Mouse (Mus musculus) lung, postnatal 25 days (tissue): ENCODE data around the gene Phldb1.
A peak's percentile ranks its signal among the peaks of the same experiment; 100 is the strongest.

Source experiments
- DNase-seq: peaks from one replicate; pipeline ENCODE4 v3.0.0; 2022; ENCODE audit warnings: low spot score

Phldb1 gene

GRCm38 (mm10) chr9:44708925-44709324 is 26.1 kb downstream of the Phldb1 start:
- DNase-seq, result no peak

DNA sequence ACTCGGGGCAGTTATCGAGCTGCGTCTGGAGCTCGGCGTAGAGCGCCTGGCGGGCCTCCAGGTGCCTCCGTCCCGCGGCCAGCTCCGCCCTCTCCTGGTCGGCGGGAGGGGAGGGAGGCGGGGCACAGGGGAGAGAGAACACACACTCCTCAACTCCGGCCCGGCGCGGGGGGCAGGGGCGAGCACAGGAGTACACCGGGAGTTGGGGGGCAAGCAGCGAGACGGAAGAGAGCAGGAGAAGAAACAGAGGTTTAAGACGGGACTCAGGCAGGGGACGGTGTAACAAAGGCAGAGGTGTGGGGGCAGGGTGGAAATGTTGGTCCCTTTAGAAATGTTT is 26.6 kb downstream of the Phldb1 start:
- DNase-seq, result peak; percentile 78

DNA sequence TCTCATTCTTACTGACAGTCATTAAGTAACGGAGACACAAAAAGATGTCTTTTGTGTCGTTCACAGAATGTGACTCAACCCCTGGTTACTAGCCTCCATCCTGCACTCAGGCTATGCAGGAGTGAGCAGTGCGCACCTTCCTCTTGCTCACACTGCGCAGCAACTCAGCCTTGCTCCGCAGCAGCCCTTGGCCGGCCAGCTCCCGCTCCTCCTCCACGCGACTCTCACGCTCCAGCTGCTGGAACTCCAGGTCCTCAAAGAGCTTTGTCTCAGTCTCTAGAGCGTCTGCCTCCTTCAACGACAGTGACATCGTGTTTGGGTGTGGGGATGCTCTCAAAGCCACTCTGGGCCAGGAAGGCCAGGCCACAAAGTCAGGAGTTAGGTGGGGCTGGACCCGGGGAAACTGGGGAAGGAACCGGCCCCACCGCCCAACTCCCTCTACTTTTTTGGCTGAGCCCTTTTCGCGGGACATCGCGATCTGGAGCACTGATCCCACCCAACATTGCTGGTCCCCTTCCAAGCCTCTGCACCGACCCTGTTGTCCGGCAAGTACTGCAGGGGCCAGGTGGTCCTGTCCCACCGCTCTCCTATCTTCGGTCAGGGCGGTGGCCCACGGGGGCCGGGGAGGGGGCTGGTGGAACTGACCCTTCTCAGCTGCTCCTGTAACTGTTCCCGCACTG is 27.1 kb downstream of the Phldb1 start:
- DNase-seq, result no peak

DNA sequence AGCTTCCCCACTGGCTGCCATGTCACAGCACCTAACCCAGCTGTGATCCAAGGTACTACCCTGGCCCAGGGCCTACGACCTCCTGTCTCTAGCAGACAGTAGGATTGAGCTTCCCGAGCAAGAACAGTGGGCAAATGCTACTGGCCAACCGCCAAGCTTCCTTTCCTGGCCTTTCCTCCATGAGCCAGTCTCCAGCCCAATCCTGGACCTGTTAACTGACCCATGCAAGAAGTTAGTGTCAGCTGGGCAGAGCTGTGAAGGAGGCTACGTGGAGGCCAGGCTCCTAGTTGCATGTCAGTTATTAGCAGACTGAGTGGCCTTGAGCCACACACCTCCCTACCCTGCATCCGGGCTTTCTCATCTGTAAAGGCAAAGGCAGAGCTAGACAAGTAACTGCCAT is 35.3 kb downstream of the Phldb1 start:
- DNase-seq, result no peak

DNA sequence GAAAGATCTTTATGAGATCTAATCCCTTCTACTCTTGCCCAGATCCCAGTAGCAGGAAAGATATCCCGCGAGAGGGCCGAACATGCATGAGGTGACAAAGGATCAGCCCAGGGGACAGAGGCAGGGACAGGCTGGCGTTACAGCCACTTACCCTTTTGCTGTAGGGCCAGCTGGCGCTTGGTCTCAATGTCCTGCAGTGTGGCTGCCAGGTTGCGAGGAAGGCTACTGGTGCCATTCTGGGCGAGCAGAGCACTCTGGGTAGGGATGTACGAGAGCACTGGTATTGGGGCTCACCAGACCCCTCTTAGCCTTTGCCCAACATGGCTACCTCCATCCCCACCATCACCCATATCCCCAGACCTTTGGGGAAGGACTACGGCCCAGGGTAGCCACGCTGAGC is 35.8 kb downstream of the Phldb1 start:
- no peak for DNase-seq

DNA sequence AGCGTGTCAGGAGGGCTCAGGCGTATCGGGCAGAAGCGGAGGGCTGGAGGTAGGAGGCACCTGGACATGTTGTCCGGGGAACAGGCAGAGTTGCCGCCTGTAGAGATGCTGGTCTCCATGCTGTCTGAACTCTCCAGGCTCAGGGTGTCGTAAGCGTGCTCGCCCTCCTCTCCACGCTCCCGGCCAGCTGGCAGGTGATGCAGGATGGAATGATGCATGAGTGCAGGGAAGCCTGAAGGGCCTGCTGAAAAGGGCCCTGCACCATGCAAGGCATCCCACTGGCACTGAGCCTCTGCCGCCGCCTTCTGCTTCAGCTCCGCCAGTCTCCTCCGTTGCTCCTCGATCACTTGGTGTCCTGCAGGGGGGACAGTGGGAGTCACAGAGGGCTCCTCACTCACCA is 37.1 kb downstream of the Phldb1 start:
- no peak for DNase-seq

DNA sequence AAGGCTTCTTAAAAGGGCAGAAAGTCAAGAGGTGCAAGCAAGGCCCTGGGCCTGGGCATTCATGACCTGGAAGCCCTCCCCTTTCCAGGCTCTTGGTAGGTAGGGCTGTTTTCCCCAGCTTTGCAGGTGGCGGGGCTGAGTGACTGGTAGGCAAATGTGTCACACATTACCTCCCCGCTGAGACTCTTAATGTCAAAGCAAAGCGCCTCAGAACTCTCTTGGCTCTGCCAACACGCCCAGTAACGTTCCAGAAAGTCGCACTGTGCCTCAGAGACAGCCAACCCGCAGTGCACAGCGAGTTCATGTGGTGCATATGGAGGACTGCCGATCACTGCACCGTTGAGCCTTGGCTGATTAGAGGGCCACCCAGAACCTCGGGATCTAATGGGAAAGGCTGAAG is 41.9 kb downstream of the Phldb1 start:
- no peak for DNase-seq

GRCm38 (mm10) chr9:44691671-44692520 is 43.1 kb downstream of the Phldb1 start:
- DNase-seq, result peak; percentile 85

DNA sequence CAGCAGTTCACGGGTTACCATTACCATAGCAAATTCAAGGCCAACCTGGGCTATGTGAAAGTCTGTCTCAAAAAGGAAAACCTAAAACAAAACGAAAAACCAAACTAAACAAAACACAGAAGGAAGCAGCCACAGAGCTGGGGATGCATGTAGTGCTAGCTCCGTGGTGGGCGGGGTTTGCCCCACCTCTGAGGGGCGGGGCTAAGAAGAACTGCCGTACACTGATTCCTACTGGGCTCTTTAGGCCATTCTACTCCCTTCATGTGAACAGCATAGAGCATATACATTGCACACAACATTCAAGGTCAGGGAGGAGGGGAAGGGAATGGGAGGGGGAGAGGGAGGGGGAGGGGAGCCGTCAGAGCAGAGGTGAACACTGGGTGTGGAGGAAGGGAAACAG is 44.4 kb downstream of the Phldb1 start:
- DNase-seq, result peak; percentile 25

GRCm38 (mm10) chr9:44688013-44688412 is 47.0 kb downstream of the Phldb1 start:
- DNase-seq, result no peak

- DNase-seq, result no peak
These were observed 48.4 kb downstream of the Phldb1 start for GRCm38 (mm10) chr9:44686638-44687037.

DNA sequence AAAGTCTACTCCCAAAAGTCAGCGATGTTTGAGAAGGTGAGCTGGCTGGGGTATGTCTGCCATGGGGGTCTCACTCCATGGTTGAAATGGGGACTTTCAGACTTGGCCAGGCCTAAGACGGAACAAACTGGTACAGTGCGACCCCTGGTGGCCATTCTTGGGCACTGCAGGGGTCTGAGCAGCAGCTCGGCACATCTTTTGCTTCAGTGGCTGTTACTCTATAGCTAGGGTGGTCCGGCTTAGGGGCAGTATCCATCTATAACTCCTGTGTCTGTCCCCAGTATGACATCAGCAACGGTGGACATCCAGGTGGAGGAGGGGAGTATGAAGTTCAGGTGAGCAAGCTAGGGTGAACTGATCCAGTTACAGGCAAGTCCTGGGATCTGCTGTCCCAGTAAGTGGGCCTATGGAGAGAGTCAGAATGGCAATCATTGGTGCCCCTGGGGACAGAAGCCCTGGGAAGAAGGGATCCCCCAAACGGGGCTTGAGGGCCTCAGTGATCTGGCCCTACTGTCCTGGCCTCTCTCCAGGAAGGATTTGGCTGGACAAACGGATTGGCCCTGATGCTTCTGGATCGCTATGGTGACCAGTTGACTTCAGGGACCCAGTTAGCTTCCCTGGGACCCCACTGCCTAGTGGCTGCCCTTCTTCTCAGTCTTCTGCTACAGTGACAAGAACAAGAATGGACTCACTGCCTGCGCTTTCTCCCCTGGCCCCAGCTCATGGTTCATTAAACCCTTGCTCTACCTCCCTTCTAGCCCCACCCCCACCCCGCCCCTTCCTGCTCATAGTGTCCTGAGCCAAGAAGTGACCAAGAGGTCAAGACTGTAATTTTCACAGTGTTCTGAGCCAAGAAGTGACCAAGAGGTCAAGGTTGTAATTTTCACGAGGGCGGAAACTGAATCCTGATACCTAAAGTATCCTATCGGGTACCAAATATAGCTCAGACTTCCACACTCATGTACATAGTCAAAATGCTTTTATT is 49.4 kb downstream of the Phldb1 start:
- DNase-seq, result peak; percentile 68

- no peak for DNase-seq
These were observed 52.0 kb downstream of the Phldb1 start for GRCm38 (mm10) chr9:44683046-44683445.

GRCm38 (mm10) chr9:44679565-44679964 is 55.4 kb downstream of the Phldb1 start:
- DNase-seq, result no peak

GRCm38 (mm10) chr9:44678288-44678871 is 56.6 kb downstream of the Phldb1 start:
- DNase-seq, result no peak

- DNase-seq, result no peak
These were observed 62.0 kb downstream of the Phldb1 start, which contains the start of gene Treh for GRCm38 (mm10) chr9:44673005-44673404. Gene Treh, plus strand, starts transcription at chr9:44673233.

DNA sequence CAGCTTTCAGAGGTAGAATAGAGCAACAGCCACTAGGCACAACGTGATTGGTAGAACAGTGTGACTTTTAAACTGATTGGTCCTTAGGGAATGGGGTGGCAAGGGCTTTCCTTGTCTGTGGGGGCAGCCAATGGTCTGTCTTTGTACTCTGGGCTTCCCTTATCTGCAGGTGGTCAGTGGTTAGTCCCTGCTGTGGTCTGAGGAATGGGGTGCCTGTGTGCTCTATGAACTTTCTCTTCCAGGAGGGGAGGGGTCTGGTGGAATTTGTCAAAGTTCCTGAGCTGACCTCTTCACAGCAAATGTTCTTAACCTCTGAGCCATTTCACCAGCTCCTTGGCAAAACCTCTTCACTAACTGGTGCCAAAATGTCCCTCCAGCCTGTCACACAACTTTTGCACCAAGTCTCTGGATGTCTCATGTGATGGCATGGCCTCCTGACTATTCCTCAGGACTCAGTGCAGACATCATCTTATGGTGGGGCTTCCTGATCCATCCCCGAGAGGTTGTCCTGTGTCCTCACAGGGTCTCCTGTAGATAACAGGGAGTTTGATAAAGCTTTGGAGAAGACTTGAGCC is 62.6 kb downstream of the Phldb1 start:
- no peak for DNase-seq

DNA sequence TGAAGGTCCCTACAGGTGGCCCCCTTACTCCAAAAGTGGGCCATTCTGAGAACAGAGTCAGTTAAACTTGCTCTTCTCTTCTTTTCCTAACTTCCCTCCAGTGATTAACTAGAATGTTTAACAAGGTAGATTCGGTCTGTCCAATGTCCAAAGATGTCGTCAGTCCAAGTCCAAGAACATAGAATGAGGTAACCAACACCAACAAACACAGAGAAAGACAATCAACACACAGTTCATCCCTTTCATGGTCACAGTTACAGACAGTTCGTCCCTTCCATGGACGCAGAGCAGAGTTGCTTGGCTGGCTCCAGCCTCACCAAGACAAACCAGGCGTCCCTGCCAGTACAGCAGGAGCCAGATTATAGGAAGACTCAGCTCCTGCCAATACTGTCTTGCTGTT is 63.6 kb downstream of the Phldb1 start:
- no peak for DNase-seq

DNA sequence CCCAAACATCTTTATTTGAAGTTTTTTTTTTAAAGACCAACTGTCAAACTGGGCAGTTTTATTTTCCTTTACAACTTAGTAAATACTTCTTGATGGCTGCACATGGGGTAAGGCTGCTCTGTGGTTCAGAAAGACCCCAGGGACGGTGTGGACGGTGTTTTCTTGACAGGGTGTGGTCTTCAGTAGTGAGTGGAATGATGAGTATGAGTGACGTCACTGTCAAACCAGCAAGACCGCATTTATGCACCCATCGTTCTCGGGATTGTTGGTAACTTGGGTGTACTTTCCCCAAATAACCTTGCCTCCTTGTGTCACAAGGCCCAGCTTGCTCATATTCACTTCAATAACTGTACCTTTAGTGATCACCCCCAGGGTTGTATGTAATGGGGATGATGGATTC is 71.3 kb downstream of the Phldb1 start:
- no peak for DNase-seq

DNA sequence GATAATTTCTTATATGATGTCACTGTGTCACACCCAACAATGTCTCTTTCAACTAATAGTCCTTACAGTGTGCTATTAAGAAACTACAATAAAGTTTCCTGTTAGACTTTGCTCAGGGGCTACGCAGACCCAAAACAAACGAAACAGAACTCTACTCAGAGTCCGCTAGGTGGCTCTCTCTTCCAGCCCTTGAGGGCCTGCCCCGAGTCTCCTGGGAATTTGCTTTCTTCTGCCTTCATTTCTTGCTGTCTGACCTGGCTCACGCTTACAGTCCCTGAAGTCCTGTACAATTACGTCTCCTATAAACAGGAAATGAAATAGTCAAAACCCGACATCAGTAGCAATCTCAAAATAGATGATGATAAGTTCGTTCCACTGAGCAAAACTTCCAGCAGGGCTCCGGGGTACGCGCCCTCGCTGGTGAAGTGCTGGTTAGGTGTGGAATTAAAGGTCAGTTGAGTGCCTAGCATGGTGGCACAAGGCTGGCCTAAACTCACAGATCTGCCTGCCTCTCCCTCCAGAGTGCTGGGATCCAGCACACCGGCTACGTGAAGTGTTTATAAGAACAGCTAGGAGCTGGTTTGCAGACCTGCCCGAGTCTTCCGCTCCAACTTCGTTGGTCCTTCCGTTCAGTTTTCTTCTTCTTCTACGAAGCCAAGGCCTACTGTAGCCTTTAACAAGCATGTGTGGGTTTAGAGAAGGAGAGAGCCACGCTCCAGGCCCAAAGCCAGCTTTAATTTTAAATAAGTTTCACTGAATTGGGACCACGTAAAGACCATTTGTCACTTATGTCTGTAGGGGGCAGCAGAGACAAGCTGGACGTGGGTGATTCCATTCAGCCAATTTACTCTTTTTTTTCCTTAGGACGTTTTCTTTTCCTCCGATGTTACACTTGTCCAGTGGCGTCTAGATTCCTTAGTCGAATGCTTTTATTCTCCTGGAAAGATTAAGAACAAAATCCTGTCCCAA is 79.6 kb downstream of the Phldb1 start:
- peak; percentile 73 for DNase-seq
